Mouse (Mus musculus): ENCODE measurements around the gene Krt87. TPM values are rescaled to one million over a fixed set of nuclear protein-coding genes. Genes with fewer than 3 reads are reported as not detected.

The Krt87 gene
- polyA plus RNA-seq, 1 experiment, result 0.18 TPM

DNA sequence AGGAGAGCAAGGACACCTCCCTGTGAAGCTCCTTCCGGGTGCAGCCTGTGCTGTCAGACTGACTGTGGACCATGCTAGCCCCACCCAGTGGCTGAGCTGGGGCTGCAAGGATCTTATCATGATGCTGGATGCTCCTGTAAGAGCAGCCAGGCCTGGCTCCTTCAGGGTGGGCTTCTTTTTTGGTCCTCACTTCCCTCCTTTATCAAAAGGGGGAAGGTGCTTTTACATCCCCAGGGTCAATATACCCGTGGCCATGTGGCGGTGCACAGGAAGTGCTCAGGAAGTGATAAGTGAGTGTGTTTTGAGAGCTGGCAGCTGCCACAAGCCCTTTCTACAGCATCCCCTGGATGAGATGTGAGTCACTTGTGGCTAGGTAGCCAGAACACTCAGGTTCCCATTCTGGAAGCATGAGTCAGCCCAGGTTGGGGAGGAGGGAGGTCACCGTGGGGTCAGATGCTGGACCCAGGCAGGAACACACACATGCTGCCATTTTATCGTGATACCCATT, 50.5 kb downstream of the Krt87 start:
- TF ChIP-seq POLR2A (IDR thresholded peaks at IDR 0.05; ENCODE audit: borderline replicate concordance, extremely low read depth, insufficient read depth, insufficient read length, poor library complexity, severe bottlenecking) (no peak), CTCF (IDR thresholded peaks at IDR 0.05; ENCODE audit: borderline replicate concordance, extremely low read depth, insufficient read depth, insufficient read length) (peak; percentile 21; the same call in 1 of the 2 replicates)
- DNase-seq (ENCODE audit: low read depth), result no peak

DNA sequence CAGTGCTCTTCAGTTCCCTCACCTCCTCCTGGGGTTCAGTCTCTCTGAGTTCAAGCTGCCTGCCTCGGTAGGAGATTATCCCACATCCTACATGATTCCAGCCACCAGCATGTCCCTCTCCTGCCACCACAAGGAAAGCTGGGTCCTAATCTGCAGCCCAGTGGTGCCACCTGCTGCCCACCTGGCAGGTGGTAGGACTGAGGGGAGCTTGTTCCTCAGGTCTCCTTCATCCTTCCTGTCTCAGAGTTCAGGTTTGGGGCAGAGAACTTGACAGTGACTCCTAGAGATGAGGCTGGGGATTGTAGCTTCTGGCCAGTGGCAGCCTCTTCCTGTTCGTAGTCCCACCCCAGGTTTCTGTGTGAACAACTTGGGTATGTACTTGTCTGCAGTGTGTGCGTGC, 51.4 kb downstream of the Krt87 start:
- DNase-seq (ENCODE audit: low read depth), result no peak
- TF ChIP-seq CTCF (IDR thresholded peaks at IDR 0.05; ENCODE audit: borderline replicate concordance, extremely low read depth, insufficient read depth, insufficient read length), result peak; percentile 30; the same call in 1 of the 2 replicates
- no peak for TF ChIP-seq POLR2A (IDR thresholded peaks at IDR 0.05; ENCODE audit: borderline replicate concordance, extremely low read depth, insufficient read depth, insufficient read length, poor library complexity, severe bottlenecking)

DNA sequence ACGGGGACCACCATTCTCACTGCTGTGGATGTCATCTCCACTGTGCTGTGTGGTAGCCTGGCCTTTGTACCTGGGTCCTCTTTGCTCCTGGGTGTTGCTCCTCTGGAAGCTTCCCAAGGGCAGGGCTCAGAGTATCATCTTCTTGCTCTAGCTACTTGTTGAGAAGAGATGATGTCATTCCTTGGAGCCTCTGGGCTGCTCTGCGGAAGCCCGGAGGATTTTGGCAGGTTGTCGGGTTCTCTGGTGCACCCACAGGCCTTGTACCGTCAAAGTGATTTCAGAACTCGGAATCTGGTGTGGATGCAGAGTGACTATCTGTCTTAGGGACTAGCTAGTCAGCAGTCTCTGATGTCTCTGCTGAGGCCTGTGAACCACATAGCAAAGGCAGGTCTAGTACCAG, 53.5 kb downstream of the Krt87 start:
- no peak for DNase-seq (ENCODE audit: low read depth)

DNA sequence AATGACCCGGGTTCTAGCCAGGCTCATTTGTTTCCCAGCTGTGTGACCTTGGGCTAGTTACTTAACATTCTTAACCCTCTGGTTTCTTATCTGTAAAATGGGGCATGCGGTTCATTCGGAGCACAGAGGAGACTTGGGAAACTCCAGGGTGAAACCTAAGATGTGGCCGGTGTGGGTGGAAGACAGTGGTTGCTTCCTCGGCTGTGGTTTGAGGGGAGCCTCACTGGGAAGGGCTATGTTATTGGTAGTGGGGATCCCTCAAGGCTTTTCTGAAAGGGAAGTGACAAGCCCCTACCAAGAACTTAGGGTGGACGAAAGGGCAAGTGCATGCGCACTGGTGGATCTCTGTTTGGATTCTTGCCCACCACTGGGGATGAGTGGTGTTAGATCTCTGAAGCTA, 54.0 kb downstream of the Krt87 start:
- TF ChIP-seq POLR2A (IDR thresholded peaks at IDR 0.05; ENCODE audit: borderline replicate concordance, extremely low read depth, insufficient read depth, insufficient read length, poor library complexity, severe bottlenecking) (no peak), CTCF (IDR thresholded peaks at IDR 0.05; ENCODE audit: borderline replicate concordance, extremely low read depth, insufficient read depth, insufficient read length) (no peak)
- DNase-seq (ENCODE audit: low read depth), result no peak

More for the DNA sequence above, 53.5 kb downstream of the Krt87 start:
- TF ChIP-seq POLR2A (IDR thresholded peaks at IDR 0.05; ENCODE audit: borderline replicate concordance, extremely low read depth, insufficient read depth, insufficient read length, poor library complexity, severe bottlenecking) (no peak), CTCF (IDR thresholded peaks at IDR 0.05; ENCODE audit: borderline replicate concordance, extremely low read depth, insufficient read depth, insufficient read length) (no peak)

DNA sequence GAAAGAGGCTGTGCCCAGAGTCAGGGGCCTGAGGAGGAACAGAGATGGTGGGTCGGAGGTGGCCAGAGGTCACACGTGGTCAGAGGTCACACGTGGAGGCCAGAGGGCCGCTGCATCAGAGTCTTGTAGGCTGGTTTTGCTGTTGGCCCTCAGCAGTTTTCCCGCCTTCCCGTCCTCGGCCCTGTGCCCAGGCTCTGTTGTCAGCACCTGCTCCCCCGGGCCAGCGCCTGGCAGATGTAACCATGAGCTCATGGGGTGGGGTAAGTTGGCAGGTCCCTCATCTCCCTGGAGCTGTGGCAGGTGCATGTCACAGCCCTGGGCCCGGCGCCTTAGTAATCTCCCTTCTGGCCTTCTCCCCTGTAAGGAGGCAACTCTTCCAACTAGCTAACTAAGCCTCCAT, 55.8 kb downstream of the Krt87 start:
- TF ChIP-seq CTCF (IDR thresholded peaks at IDR 0.05; ENCODE audit: borderline replicate concordance, extremely low read depth, insufficient read depth, insufficient read length) (no peak), POLR2A (IDR thresholded peaks at IDR 0.05; ENCODE audit: borderline replicate concordance, extremely low read depth, insufficient read depth, insufficient read length, poor library complexity, severe bottlenecking) (no peak)
- DNase-seq (ENCODE audit: low read depth), result peak; percentile 31

DNA sequence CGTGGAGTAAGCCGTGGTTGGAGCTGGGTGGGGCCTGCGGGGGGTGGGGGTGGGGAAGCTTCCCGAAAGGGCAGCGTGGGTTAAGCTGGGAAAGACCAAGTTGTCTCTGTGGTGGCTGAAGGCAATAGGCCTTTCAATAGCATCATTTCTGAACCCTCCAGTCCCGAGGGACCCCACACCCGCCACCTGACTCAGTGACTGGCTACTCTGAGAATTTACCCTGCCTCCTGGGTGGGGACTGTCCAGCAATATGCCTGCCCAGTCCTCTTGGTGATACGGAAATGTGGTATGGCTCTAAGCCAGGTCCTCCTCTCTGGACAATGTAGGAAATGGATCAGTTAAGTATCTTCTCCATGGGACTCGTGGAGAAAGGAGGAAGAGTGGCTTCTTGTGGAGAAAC, 56.8 kb downstream of the Krt87 start:
- no peak for TF ChIP-seq CTCF (IDR thresholded peaks at IDR 0.05; ENCODE audit: borderline replicate concordance, extremely low read depth, insufficient read depth, insufficient read length)
- no peak for TF ChIP-seq POLR2A (IDR thresholded peaks at IDR 0.05; ENCODE audit: borderline replicate concordance, extremely low read depth, insufficient read depth, insufficient read length, poor library complexity, severe bottlenecking)
- no peak for DNase-seq (ENCODE audit: low read depth)

Other genes starting within 250 kb of the Krt87 start
- gene Grasp, start 214.6 kb downstream of the Krt87 start, polyA plus RNA-seq (2012; rRNA removed), result 4.9 and 6.5 TPM in 2 replicates
- gene Nr4a1, start 184.5 kb downstream of the Krt87 start, polyA plus RNA-seq (2012; rRNA removed), result 5.4 and 10.5 TPM in 2 replicates
- 58.9 and 75.1 TPM in 2 replicates for gene Atg101, start 154.5 kb downstream of the Krt87 start, polyA plus RNA-seq (2012; rRNA removed)
- 0.41 and 0.42 TPM in 2 replicates for gene 6030408B16Rik, start 145.6 kb downstream of the Krt87 start, polyA plus RNA-seq (2012; rRNA removed)
- gene Krt80, start 68.6 kb downstream of the Krt87 start, polyA plus RNA-seq (2012; rRNA removed), result 0.19 and 0.22 TPM in 2 replicates
- gene Krt7, start 27.8 kb downstream of the Krt87 start, polyA plus RNA-seq (2012; rRNA removed), result 1.4 and 4.1 TPM in 2 replicates
- not detected in 2 replicates for gene Krt88, start 8.9 kb upstream of the Krt87 start, polyA plus RNA-seq (2012; rRNA removed)
- not detected in 2 replicates for gene Krt81, start 24.9 kb upstream of the Krt87 start, polyA plus RNA-seq (2012; rRNA removed)
- gene Krt86, start 34.7 kb upstream of the Krt87 start, polyA plus RNA-seq (2012; rRNA removed), result 0.08 TPM in 1 of 2 replicates, not detected in the other
- not detected in 2 replicates for gene Krt83, start 52.7 kb upstream of the Krt87 start, polyA plus RNA-seq (2012; rRNA removed)
- not detected in 2 replicates for gene Gm49425, start 78.5 kb upstream of the Krt87 start, polyA plus RNA-seq (2012; rRNA removed)
- gene Krt84, start 94.0 kb upstream of the Krt87 start, polyA plus RNA-seq (2012; rRNA removed), result not detected in 2 replicates
- not detected in 2 replicates for gene Krt82, start 111.9 kb upstream of the Krt87 start, polyA plus RNA-seq (2012; rRNA removed)
- gene Krt90, start 124.1 kb upstream of the Krt87 start, polyA plus RNA-seq (2012; rRNA removed), result 0.10 and 0.11 TPM in 2 replicates
- 0.06 and 0.07 TPM in 2 replicates for gene Krt75, start 135.1 kb upstream of the Krt87 start, polyA plus RNA-seq (2012; rRNA removed)
- not detected in 2 replicates for gene Gm5414, start 189.4 kb upstream of the Krt87 start, polyA plus RNA-seq (2012; rRNA removed)
- gene Gm5478, start 208.6 kb upstream of the Krt87 start, polyA plus RNA-seq (2012; rRNA removed), result not detected in 2 replicates
- gene Krt6b, start 241.5 kb upstream of the Krt87 start, polyA plus RNA-seq (2012; rRNA removed), result not detected in 2 replicates

All from brain, embryonic 14.5 days (tissue).